Mouse (Mus musculus): ENCODE results near the gene Cyb5r4.

DNA sequence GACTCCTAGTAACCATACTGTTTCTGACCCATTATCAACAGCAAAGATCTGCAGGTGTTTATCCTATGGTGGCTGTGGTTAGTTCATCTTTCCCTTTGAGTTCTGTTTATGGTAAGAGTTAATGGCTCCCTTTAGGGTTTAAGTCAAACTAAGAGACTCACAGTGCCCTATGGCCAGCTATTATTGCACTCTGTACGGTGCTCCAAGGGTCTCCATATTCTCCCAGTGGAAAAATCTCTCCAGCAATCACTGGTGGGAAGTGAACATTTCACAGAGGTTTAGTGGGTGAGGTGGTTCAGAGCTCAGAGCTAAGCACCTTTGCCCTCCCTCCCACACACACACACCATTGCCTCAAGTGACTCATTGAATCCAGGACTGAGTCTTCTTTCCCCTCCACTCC, 94.2 kb downstream of the Cyb5r4 start:
- TF ChIP-seq CTCF (IDR thresholded peaks at IDR 0.05): no peak
- no peak for TF ChIP-seq EP300 (IDR thresholded peaks at IDR 0.05)

Data from lung, postnatal 0 days (tissue).